Mouse (Mus musculus): ENCODE data around the gene Gsg1l.

GRCm38 (mm10) chr7:125954356-125954878 lies 127.8 kb downstream of the Gsg1l start:
- TF ChIP-seq GATA1 (IDR thresholded peaks at IDR 0.05; ENCODE audit: low read length) (no peak), TAL1 (IDR thresholded peaks at IDR 0.05; ENCODE audit: low read length) (no peak)

All from erythroblast, embryonic 14.5 days (primary cell).